Mouse (Mus musculus): Measurements from ENCODE around the gene Fam120a. TPM values are rescaled to one million over a fixed set of nuclear protein-coding genes. Genes with fewer than 3 reads are reported as not detected.

Gene Fam120a
- total RNA-seq, 2 experiments from 2014 or later = 127 to 130 TPM

DNA sequence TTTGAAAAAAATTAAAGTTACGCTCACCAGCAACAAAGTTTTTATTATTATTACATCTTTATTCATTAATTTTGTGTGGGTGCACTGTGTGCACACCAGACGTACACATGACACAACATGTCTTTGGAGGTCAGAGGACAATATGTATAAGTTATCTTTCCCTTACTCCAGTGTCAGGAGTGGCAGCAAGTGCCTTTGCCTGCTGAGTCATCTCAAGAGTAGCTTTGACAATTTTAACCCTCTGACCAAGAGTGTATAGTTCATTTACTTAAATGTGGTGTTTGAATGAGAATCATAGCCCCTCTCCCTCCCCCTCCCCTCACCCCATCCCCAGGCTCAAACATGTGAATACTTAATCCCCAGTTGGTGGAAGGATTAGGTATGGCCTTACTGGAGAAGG, 40.2 kb downstream of the Fam120a start:
- no peak for DNase-seq (ENCODE audit: low spot score in 2 of 2)
- intact Hi-C loops (cut with DNase I) = no loop called here

DNA sequence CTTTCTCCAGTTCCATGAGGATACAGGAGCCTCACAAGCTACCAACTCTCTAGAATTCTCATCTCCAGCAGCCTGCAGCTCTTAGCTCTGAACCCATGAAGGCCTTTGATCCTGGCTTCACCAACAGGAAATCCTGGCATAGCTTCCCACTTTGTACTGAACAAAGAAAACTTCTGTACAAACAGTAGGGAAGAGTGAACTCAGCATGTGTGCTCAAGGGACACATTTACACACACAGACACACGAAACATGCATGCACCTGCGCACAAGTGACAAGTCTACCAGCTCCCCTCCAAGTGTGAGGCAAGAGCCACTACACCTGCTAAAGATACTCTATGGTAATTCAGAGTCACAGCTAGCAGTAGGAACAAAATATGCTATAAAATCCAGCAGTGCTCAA, 45.1 kb downstream of the Fam120a start:
- intact Hi-C loops (cut with DNase I) = no loop called here
- DNase-seq (ENCODE audit: low spot score in 2 of 2) = no peak

DNA sequence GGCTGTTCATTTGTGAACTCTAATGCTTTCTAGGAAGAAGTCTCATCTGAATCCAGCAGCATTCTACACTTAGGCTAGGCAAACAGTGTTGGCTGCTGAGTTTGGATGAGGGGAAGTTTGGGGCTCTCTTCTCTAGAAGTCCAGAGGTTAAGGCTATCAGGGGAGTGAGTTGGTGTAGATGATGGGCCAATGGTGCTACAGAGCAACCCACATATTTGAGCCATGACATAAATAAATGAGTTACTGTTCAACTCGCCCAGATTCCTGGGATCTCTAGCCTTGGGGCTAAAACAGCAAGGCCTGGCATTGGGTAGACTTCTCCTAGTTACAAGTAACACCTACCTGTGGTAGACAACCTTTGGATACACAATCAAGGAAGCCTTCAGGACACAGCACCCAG, 46.6 kb downstream of the Fam120a start:
- intact Hi-C loops (cut with DNase I) = no loop called here
- DNase-seq (ENCODE audit: low spot score in 2 of 2) = no peak

DNA sequence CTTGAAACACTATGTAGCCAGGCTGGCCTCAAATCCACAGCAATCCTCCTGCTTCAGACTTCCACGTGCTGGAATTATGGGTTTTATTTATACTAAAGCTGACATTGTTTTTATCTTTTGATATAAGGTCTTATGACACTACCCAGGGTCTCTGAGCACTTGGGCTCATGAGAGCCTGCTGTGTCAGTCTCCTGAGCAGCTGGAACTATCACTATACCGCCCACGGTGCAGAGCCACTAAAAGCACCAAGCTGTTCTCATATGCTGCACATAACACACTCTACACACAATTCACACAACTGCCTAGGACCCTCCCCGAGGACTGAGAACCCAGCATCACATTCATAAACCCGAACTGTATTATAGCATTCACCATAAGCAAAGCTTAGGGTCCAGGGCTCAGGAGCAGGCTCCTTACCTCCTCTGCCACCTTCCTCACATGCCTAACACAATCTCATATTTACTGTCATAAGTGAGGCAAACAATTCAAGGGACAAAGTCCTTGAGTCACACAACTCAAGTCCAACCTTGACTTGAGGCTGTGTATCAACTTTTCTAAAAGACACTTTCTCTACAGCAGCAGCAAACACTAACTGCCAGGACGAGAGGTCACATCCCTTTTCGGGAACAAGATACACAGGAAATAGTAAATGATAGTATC, 47.9 kb downstream of the Fam120a start:
- intact Hi-C loops (cut with DNase I) = no loop called here

DNA sequence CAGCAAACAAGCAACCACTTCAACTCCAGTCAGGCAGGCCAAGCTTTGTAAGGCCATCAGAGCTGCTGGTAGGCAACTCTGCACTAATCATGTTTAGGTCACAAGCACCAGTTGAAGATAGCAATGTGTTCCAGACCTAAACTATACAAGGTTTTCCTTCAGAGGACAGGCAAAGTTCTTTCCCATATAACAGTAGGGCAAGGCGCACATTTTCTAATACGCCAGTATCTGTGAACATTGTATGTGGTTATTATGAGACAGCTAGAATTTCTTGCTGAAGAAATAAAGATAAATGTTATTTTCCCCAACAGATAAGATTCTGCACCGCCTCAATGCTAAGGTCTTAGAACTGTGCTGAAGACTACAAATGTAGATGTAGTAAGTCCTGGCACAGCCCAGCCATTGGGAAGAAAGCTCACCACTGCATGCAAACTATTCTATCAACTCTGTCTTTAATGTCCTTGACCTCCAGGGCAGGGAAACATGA, 50.7 kb downstream of the Fam120a start:
- intact Hi-C loops (cut with DNase I) = no loop called here
- DNase-seq (ENCODE audit: low spot score in 2 of 2) = no peak

More for the DNA sequence above, 47.9 kb downstream of the Fam120a start:
- peak in 1 of 2 experiments; percentile 54 for DNase-seq (ENCODE audit: low spot score in 2 of 2)

DNA sequence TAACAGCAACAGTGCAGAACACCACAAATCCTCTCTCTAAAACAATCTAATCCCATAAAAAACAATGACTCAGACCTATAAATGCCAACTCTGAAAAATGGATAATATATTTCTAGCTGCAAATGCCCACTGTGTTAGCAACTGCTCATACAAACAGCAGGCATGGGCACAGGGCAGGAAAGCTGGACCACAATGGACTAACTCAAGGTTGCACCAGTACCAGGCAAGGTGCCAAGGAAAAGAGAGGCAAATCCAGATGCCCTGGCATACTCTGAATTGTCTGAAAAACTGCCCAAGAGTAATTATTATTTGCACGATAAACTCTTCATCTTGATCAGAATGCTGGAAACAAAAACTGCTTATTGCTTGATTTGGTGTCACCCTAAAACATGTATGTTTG, 54.1 kb downstream of the Fam120a start:
- intact Hi-C loops (cut with DNase I) = no loop called here
- no peak for DNase-seq (ENCODE audit: low spot score in 2 of 2)

DNA sequence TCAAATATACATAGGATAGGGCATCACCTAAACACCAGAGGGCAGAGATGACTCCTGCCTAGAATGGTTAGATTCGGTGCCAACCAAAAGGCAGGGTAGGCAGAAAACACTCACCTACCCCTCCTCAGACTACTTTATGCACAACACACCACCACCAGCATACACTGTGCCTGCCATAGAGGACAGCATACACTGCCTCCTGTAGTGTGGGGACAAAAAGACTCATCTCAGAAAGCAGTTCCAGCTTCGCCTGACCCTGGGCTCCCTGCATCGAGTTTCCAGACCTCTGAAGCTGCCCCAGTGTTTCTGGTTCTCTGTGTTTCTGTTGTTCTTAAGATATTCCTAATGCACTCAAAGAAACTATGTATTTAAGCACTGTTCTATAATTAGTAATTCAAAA, 54.7 kb downstream of the Fam120a start:
- intact Hi-C loops (cut with DNase I) = no loop called here
- DNase-seq (ENCODE audit: low spot score in 2 of 2) = no peak

DNA sequence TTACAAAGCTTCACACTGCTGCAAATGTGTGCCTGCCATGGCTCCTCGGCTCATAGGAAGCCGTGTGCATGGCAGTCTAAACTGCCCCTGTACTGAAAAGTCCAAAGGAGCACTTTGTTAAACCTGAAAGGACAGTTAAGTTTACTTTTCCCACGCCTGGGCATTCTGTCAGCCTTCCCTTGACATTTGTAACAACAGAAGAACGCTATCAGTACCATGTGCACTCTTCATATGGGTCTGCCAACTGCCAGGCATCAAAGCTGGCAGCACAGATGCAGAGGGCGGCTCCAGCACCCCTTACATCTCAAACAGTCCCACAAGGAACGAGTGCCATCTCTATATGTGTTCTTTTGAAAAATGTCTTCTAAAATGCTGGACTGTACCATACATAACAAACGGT, 56.4 kb downstream of the Fam120a start:
- DNase-seq (ENCODE audit: low spot score in 2 of 2) = no peak
- intact Hi-C loops (cut with DNase I) = no loop called here

DNA sequence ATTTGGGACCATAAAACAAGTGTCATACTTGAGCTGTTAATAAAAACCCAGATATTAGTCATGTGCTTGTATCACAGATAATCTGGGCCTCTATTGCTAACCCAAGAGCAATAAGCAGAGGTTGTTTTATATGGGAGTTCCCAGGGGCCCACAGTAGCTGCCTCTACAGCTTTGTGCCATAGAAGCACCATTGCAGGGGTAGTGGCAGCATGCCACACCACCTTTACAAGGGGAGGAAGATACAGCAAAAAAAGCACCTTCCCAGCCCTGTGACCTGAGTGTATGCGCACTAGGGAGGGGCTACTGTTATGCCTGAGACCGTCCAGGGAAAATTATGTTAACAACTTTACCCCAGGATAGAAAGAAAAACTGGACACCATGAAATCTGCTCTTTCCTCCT, 62.4 kb downstream of the Fam120a start:
- no peak for DNase-seq (ENCODE audit: low spot score in 2 of 2)
- intact Hi-C loops (cut with DNase I) = no loop called here

DNA sequence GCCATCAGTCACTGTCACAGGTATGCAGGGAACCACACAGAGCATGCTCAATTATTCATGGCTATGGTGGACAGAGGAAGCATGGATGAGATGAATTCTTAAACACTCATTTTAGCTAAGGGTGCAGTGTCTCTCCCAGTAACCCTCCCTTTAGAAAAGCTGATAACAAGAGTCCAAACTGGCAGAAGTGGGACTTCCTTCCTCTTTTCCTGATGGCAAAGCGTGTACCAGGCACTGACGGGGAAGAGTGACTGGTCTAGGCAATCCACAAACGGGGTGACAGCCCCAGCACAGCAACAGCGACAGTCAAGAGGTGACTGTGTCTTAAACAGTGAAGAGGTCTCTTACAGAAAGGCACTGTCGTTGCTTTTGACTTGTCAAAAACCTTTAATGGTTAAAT, 72.4 kb downstream of the Fam120a start:
- intact Hi-C loops (cut with DNase I) = no loop called here
- no peak for DNase-seq (ENCODE audit: low spot score in 2 of 2)

DNA sequence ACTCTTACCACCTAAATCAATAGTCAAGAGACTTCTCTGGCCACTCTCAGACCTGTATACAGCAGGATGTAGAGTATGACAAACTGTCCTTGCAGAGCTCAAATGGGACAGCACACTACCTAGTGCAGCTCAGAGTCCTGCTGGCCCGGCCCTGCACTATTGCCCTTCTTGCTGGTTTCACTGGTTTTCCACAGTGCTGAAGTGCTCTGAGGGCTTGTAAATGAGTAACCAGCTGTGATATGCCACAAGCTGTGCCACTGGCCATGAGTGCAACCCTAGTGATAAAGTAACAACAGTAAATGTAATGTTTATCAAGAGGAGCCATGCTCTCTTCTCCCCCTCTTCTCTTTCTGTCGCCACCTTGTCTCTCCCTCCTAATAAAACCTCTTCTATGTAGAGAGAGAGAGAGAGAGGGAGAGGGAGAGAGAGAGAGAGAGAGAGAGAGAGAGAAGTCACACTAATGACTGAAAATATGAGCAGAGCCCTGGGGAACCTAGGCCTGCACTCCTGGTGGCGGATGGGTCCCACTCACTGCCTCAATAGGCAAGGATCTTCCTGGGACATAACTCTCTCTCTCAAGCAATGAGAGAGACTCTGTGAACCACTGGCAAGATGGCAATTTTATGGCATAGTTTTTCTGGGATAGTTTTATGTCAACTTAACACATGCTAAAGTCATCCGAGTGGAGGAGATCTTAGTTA, 77.4 kb downstream of the Fam120a start:
- intact Hi-C loops (cut with DNase I) = no loop called here
- no peak for DNase-seq (ENCODE audit: low spot score in 2 of 2)

DNA sequence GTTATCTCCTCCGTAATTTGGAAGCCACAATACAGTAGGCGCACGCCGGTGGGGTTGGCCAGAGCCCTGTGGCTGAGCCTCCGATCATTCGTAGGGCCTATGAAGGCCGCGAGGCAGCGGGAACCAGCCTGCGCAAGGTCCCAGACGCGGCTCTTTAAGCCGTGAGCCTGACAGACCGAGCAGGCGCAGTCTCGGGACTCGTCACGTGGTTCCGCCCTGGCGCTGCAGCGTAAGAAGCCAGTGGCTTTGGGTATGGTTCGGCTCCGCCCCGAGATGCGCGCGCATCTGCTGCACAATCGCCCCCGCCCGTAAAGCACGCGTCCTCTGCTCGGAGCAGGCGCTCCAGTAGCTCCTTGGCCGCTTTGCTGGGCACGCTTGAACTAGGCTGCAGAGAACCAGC, 89.3 kb downstream of the Fam120a start:
- DNase-seq (ENCODE audit: low spot score in 2 of 2) = peak; percentile 99
- intact Hi-C loops (cut with DNase I) = loop anchor here (5.0 kb wide), 1 partner anchor 89 kb away; the partner anchor contains the start of gene Fam120a

DNA sequence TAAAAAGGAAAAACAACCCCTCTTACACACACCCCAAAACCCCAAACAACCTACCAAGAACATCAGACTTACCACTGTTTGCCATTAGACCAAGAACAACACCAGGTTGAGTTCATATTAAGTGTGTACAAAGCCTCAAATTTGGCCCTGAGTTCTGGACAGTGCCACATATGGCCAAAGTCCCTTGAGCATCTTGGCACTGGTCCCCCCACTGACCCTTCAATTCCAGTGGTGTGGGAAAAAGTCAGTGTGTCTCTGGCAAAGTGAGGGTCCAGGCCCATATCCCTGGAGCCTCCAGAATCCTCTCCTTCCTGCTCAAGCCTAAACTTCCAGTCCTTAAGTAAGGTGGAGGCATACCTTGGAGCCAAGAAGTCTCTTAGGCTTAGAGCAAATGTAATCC, 90.0 kb downstream of the Fam120a start:
- intact Hi-C loops (cut with DNase I) = loop anchor here (5.0 kb wide), 1 partner anchor 89 kb away; the partner anchor contains the start of gene Fam120a
- no peak for DNase-seq (ENCODE audit: low spot score in 2 of 2)

DNA sequence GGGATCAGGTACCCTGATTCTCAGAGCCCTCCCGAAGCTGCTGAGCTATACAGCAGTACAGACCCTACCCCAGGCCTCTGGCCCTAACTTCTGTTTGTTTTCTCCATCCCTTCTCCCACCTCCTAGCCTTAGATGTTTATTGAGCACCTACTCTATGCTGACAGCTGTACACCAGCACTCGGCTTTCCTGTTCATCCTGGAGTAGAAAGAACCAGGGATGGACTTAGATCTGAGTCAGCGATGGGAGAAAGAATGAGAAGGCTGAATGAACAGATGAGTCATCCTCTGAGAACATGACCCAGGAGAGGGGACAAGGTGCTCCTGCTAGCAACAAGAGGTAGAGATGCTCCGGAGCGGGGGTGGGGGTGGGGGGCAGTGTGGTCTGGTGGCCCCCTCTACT, 95.1 kb downstream of the Fam120a start:
- intact Hi-C loops (cut with DNase I) = no loop called here
- DNase-seq (ENCODE audit: low spot score in 2 of 2) = no peak

DNA sequence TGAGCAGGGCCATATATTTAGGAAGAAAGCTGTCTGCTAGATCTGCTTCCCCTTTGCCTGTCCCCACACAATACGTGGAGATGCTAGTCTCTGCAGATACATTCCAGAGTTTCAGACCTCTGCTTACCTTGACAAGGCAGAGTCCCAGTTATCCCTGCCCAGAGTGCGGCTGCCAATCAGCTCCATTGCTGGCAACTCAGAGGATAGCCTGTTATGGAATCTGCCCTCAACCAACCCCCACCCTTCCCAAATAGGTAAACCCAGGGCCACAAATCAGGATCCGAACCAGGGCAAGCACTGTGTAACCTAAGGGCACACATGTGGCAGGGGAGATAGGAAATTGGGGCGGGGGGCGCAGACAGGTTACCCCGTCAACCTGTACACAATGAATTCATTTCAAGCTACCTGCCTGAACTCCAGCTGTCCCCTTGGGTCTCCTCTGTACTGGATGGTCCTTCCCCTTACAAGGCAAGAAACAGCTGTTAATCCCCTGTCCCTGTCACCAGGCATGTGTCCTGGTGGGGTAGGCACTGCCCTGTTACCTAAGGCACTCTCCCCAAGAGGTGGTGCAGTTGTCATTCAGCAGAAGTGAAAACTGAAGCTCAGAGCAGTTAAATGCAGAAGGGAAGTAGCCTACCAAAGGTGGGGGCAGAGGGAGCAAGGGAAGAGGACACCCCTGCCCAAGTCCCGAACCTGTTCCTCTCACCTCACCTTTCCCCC, 95.8 kb downstream of the Fam120a start:
- intact Hi-C loops (cut with DNase I) = no loop called here
- DNase-seq (ENCODE audit: low spot score in 2 of 2) = no peak

DNA sequence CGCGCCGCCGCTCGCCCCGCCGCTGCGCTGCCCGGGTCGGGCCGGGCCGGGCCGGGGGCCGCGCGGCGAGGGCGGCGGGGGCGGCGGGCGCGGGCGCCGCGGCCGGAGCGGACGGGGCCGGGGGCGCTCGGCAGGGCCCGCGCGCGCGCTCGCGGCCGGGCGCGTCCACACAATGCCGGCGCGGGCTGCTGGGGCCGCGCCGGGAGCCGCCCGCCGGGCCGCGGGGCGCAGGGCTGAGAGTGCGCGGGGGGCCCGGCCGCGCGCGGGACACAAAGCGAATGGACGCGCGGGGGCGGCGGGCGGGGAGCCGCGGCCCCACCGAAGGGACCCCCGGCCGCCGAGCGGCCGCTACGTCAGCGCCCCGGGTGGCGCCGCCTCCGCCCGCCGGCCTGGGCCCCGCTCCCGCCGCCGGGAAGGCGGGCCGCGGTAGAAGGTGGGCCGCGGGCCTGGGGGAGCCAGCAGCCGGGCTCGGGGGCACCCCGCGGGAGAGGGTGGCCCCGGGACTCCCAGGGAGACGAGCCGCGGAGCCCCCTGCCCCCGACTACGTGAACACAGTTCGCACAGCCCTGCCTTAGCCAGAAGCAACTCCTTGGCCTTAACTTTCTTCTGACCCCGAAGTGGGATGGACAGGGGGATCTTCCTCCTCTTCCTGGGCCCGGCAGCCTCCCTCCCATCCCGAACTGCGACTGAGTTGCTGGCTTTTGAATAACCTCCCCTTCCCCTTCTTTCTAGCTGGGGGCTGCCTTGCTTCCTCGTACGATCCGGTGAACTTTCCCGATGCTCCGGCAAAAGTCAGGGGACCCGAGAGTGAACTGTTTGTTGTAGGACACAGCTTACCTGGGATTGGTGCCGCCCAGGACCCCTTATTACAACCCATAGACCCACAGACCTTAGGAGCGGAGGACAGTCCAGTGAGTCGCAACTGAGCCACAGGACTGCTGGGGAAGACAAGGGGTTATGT, 96.8 kb downstream of the Fam120a start, which contains the start of gene Phf2:
Phf2 (minus strand) TSS at position 349 of the 961 bp plus-strand sequence.
- intact Hi-C loops (cut with DNase I) = no loop called here
- no peak for DNase-seq (ENCODE audit: low spot score in 2 of 2)

DNA sequence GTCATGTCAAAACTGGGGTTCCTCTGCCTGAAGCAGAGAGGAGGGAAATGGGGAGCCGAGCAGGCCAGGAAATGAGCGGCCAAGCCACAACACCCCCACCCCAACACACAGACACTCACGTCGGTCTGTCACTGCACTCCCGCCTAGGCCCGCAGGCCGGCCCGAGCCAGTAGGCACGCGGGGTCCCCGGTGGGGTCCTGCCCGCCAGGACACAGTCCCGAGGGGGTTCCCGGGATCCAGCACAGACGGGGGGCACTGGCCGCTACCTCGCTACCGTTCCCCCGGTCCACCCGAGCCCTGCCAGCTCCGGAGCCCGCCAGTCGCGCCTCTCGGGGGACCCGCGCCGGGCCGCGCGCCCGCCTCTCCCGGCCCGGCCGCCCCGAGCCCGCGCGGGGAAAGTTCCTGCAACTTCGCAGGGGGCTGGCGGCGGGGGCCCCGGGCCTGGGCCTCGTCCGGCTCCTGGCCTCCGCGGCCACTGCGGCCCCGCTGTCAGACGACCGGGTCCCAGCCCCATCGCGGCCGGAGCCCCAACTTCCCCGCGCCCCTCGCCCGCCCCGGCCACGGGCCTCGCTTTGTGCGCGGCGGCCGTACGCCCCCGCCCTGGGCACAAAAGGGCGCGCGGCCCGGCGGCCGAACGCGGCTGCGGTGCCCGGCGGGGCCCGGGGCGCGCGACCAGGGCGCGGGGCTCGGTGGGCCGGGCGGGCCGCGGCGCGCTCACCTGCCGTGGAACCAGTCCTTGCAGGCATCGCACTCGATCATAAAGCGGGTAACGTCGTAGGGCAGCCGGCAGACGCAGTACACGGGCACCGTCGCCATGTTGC, 97.7 kb downstream of the Fam120a start:
- no peak for DNase-seq (ENCODE audit: low spot score in 2 of 2)
- intact Hi-C loops (cut with DNase I) = no loop called here

DNA sequence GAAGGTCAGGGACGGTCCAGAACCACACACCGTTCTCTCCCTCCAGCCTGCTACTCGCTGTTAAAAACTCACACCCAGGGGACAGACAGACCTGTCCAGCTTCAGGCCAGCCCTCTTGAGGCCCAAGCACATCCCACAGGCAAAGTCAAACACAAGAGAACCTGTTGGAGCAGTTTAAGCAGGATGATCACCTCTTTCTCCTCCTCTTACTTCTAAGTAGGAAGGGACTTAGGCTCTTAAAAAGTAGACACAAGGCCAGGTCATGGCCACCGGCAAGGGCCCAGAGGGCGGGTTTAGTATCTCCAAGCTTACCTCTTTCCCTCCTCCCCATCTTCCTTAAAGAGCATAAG, 98.2 kb downstream of the Fam120a start:
- intact Hi-C loops (cut with DNase I) = no loop called here

DNA sequence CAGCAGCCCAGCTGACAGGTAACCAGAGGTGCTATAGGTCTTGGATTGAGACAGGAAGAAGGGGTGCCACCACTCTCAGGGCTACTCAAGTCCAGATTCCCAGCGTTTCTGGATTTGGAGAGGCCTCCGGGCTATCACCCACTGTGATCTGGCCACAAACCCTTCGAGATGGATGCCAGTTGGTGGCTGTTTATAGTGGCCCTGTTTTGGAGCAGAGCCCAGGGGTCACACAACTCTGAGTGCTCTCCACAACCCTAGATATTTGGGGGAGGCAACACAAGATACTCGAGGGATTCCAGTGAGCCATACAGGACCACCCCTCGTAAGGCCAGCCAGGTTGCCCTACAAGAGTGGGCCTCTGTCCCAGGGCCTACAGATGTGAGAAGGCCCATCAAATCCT, 98.7 kb downstream of the Fam120a start:
- no peak for DNase-seq (ENCODE audit: low spot score in 2 of 2)
- intact Hi-C loops (cut with DNase I) = no loop called here

More for the DNA sequence above, 98.2 kb downstream of the Fam120a start:
- no peak for DNase-seq (ENCODE audit: low spot score in 2 of 2)
